Mouse (Mus musculus) liver, adult 10 weeks (tissue): ENCODE measurements around the gene Olfr519. TPM values are rescaled to one million over a fixed set of nuclear protein-coding genes. Genes with fewer than 3 reads are reported as not detected.

ENCODE experiments used
- polyA plus RNA-seq: library from polyadenylated mRNA; stranded (reverse); fragments of 350-450 nt; fragmentation: Illumina TruSeq; extraction: RNeasy Lipid Tissue Mini Kit (QIAGEN cat#74804); gene quantifications from one replicate; pipeline ENCODE4 v1.2.3, GENCODE M21; 2014; ENCODE audit warnings: low read depth, low replicate concordance

Gene Olfr519
- polyA plus RNA-seq, result not detected

DNA sequence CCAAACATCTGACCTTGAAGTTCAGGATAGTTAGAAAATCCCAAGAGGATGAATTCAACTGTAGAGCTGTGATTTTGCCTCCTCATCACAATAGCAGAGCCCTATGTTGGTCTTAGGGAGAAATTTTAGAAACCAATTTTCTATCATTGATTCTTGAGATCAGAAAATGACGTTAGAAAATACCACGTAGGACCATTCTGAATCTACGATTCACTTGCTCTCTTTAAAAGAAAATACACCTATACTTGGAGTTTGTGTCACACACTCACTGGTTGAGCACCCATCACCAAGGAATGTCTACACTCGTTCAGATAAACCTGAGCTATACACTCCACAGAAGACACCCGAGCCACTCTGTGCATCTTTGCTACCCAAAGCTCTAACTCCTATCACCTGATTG, at the start of gene Olfr519:
Olfr519 (minus strand) TSS at position 101 of the 400 bp plus-strand sequence.

GRCm38 (mm10) chr7:108933794-108934731, 39.8 kb upstream of the Olfr519 start, which contains the start of gene Eif3f:
Eif3f (plus strand) TSS chr7:108934417.

DNA sequence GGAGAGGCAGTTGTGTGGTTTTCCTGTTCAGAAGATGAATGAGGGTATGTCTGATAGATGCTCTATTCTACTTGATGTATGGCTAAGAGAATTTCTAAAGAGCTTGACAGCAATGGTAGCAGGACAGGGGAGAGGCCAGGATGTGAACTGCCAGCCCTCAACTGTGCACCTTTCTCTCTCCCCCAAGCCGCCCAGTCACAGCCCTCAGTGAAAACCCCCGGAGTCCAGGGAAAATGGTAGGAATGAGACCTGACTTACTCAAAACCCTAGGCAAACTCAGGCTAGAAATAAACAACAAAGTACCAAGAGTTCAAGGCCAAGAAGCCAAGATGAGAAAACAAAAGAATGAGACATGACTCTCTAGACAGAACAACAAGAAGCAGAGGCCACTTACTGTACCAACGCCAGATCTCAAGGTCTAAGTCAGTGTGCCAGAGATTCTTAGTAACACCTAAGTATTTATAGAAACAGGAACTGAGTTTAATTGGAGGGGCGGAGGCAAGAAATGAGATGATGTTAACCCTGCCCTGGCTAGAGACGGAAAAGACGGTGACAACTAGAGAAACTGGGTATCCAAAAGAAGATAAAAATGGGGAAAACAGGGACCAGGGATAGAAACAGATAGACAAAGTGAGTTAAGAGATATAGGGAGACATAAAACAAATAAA, 35.6 kb upstream of the Olfr519 start, which contains the start of gene Nlrp10:
Nlrp10 (minus strand) TSS at position 453 of the 668 bp plus-strand sequence.

DNA sequence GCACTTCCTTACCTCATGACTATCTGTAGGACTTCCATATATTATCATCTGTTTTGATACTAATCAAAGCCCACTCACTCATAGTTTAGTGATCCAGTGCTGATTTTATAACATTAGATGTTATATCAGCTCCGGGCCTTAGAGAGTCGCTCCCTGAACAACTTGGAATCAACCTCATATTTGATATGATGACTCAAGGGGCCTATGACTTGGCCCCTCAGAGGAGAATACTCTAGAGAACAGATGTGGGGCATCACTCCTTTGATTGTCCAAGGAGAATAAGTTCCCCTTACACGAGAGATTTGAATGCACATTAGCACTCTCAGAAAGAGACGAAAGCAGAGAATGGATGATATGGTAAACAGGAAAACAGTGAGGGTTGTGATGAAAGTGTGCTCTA, 9.3 kb downstream of the Olfr519 start, which contains the start of gene Olfr518:
Olfr518 (minus strand) TSS at position 101 of the 400 bp plus-strand sequence.

GRCm38 (mm10) chr7:108872279-108872678, 21.9 kb downstream of the Olfr519 start, which contains the start of gene Olfr517:
Olfr517 (minus strand) TSS chr7:108872379.

DNA sequence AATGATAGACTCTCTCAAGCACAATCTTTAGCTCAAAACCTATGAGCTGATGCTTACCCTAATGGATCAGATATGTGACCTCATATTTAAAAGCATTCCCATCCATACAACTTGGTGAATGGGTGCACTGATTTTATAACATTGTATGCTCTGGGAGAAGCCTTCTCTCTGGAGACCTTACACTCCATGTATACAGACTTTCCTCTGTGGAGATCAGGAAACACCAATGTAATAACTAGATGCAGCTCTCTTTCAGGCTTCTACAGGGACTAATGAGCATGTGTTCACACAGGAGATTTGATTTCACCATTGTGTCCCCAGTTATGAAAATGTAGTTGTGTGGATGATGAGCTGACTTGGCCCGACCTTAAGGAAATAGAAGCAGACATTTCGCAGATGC, 43.8 kb downstream of the Olfr519 start, which contains the start of gene Olfr516:
Olfr516 (minus strand) TSS at position 101 of the 400 bp plus-strand sequence.

Other genes starting within 250 kb of the Olfr519 start
- gene Olfr509, start 242.5 kb downstream of the Olfr519 start, polyA plus RNA-seq, result not detected
- gene Olfr510, start 228.0 kb downstream of the Olfr519 start, polyA plus RNA-seq, result not detected
- gene Olfr512, start 181.1 kb downstream of the Olfr519 start, polyA plus RNA-seq, result not detected
- not detected for gene Olfr513, start 143.4 kb downstream of the Olfr519 start, polyA plus RNA-seq
- not detected for gene Olfr514, start 68.4 kb downstream of the Olfr519 start, polyA plus RNA-seq
- gene Olfr516, start 43.9 kb downstream of the Olfr519 start, polyA plus RNA-seq, result not detected
- not detected for gene Olfr517, start 22.0 kb downstream of the Olfr519 start, polyA plus RNA-seq
- not detected for gene Olfr518, start 9.4 kb downstream of the Olfr519 start, polyA plus RNA-seq
- 0.11 TPM for gene Nlrp10, start 35.8 kb upstream of the Olfr519 start, polyA plus RNA-seq
- gene Eif3f, start 40.0 kb upstream of the Olfr519 start, polyA plus RNA-seq, result 21.0 TPM
- gene Tub, start 55.9 kb upstream of the Olfr519 start, polyA plus RNA-seq, result not detected
- gene Ric3, start 188.9 kb upstream of the Olfr519 start, polyA plus RNA-seq, result 0.37 TPM